Mouse (Mus musculus): ENCODE results near the gene Wdr73.

The Wdr73 gene

GRCm38 (mm10) chr7:80857181-80857580 is 43.9 kb downstream of the Wdr73 start:
- DNase-seq (ENCODE audit: low read depth in 2 of 2, low spot score in 2 of 2), result peak; percentile 72 to 86

GRCm38 (mm10) chr7:80855316-80855715 is 45.8 kb downstream of the Wdr73 start:
- no peak for DNase-seq (ENCODE audit: low read depth in 2 of 2, low spot score in 2 of 2)

- DNase-seq (ENCODE audit: low read depth in 2 of 2, low spot score in 2 of 2), result no peak
Measured at GRCm38 (mm10) chr7:80853218-80853617, 47.9 kb downstream of the Wdr73 start.

GRCm38 (mm10) chr7:80850520-80850919 is 50.5 kb downstream of the Wdr73 start:
- DNase-seq (ENCODE audit: low read depth in 2 of 2, low spot score in 2 of 2), result no peak

GRCm38 (mm10) chr7:80849710-80850109 is 51.4 kb downstream of the Wdr73 start:
- DNase-seq (ENCODE audit: low read depth in 2 of 2, low spot score in 2 of 2), result peak in 1 of 2 experiments; percentile 50

- DNase-seq (ENCODE audit: low read depth in 2 of 2, low spot score in 2 of 2), result no peak
Measured at GRCm38 (mm10) chr7:80849267-80849666, 51.8 kb downstream of the Wdr73 start.

GRCm38 (mm10) chr7:80846709-80847108 is 54.4 kb downstream of the Wdr73 start:
- no peak for DNase-seq (ENCODE audit: low read depth in 2 of 2, low spot score in 2 of 2)

GRCm38 (mm10) chr7:80846280-80846678 is 54.8 kb downstream of the Wdr73 start:
- DNase-seq (ENCODE audit: low read depth in 2 of 2, low spot score in 2 of 2), result no peak

- DNase-seq (ENCODE audit: low read depth in 2 of 2, low spot score in 2 of 2), result no peak
Measured at GRCm38 (mm10) chr7:80845621-80846279, 55.3 kb downstream of the Wdr73 start.

GRCm38 (mm10) chr7:80844691-80845090 is 56.4 kb downstream of the Wdr73 start:
- no peak for DNase-seq (ENCODE audit: low read depth in 2 of 2, low spot score in 2 of 2)

GRCm38 (mm10) chr7:80843910-80844640 is 57.0 kb downstream of the Wdr73 start:
- DNase-seq (ENCODE audit: low read depth in 2 of 2, low spot score in 2 of 2), result no peak

- DNase-seq (ENCODE audit: low read depth in 2 of 2, low spot score in 2 of 2), result no peak
Measured at GRCm38 (mm10) chr7:80843176-80843575, 57.9 kb downstream of the Wdr73 start.

- no peak for DNase-seq (ENCODE audit: low read depth in 2 of 2, low spot score in 2 of 2)
Measured at GRCm38 (mm10) chr7:80842132-80842531, 58.9 kb downstream of the Wdr73 start.

- no peak for DNase-seq (ENCODE audit: low read depth in 2 of 2, low spot score in 2 of 2)
Measured at GRCm38 (mm10) chr7:80840937-80841336, 60.1 kb downstream of the Wdr73 start.

Data from CD8-positive naive resting alpha-beta T cell, adult 2 months (primary cell).